Mouse (Mus musculus): Measurements from ENCODE around the gene Arg1. TPM values are rescaled to one million over a fixed set of nuclear protein-coding genes. Genes with fewer than 3 reads are reported as not detected.

The Arg1 gene
- 1.1 and 5.8 TPM in 2 replicates for polyA plus RNA-seq (2012; rRNA removed)

DNA sequence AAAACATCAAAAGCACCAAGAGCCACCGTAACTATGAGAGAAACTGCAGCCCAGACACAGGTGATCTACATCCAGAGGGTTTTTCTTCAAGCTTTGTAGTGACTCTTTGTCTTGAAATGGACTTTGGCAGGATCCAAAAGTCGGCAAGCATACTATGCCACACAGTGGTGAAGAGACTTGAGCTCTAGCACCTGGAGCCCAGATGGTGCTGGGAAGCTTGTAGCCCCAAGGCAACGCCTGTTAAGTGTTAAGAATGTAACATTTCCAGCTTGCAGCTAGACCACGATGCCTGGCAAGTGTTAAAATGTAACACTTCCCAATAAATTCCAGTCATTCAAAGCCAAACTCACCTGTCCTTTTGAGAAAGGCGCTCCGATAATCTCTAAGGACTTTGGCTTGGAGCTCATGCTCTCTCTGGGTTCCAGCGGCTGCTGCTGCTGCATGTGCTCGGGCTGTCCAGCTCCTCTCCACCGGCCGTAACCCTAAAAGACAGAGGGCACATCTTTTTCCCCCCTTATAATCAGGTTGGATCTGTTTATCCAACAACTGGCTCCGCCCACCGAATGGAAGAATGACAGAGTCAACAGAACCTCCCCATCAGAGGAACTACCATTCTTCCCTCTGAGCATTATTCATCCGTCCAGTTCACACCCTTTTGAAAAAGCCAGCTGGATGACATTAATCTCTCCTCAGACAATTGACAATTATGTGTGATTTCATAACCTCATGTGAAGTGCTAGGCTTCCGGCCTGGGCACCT is at the start of gene Arg1:
Gene Arg1 (minus strand): TSS at position 523 of the 759 bp plus-strand sequence.

DNA sequence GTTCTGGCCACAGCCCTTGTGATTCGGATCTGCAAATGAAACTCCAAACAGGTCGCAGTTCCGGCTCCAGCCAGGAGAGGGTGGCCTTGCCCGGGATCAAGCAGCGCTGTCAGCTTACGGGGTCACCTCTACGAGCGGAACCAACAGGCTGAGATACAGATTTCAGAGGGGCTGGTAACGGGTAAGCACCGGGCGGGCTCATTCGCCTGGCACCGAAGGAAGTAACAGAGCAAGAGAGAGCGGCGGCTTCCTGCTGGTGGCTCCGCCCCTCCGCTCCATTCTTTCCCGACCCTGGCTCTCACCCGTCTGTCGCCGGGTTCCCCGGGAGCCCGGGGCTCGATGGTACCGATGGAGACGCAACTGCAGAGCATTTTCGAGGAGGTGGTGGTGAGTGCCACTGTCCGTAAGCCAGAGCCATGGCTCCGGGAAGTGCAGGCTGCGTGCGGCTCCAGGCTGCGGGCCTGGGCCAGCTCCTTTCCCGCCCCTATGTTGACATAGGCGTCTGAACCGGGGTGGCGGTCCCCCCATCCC is 57.5 kb downstream of the Arg1 start, which contains the start of gene Med23:
Gene Med23 (plus strand): TSS at position 227 of the 531 bp plus-strand sequence.

Other genes starting within 250 kb of the Arg1 start
- 2.7 and 3.0 TPM in 2 replicates for gene Enpp1, start 215.3 kb downstream of the Arg1 start, polyA plus RNA-seq (2012; rRNA removed)
- 5.6 and 5.8 TPM in 2 replicates for gene Enpp3, start 84.7 kb downstream of the Arg1 start, polyA plus RNA-seq (2012; rRNA removed)
- 26.2 and 31.4 TPM in 2 replicates for gene Med23, start 57.5 kb downstream of the Arg1 start, polyA plus RNA-seq (2012; rRNA removed)